Mouse (Mus musculus): ENCODE measurements around the gene Rnase1. TPM values are rescaled to one million over a fixed set of nuclear protein-coding genes. Genes with fewer than 3 reads are reported as not detected.

Rnase1 gene
- total and polyA plus RNA-seq, 3 experiments, result 0.07 TPM; not detected in 2

Other genes starting within 250 kb of the Rnase1 start
- gene Klhl33, start 249.3 kb downstream of the Rnase1 start, total RNA-seq (2012; rRNA removed), result not detected in 2 replicates
- under 1 TPM in 1 of 2 experiments, not detected in 1; 0.01 TPM for gene Klhl33, start 249.3 kb downstream of the Rnase1 start, polyA plus RNA-seq (2012; ENCODE audit: insufficient read depth in 1 of 2, insufficient read length in 2 of 2, low read depth in 1 of 2, low replicate concordance in 2 of 2, missing spikeins in 1 of 2)
- gene Osgep, start 221.9 kb downstream of the Rnase1 start, total RNA-seq (2012; rRNA removed), result 28.0 and 29.6 TPM in 2 replicates
- 10 to 100 TPM in 1 of 2 experiments, not detected in 1; 45.1 TPM for gene Osgep, start 221.9 kb downstream of the Rnase1 start, polyA plus RNA-seq (2012; ENCODE audit: insufficient read depth in 1 of 2, insufficient read length in 2 of 2, low read depth in 1 of 2, low replicate concordance in 2 of 2, missing spikeins in 1 of 2)
- 123 and 129 TPM in 2 replicates for gene Apex1, start 221.8 kb downstream of the Rnase1 start, total RNA-seq (2012; rRNA removed)
- gene Apex1, start 221.8 kb downstream of the Rnase1 start, polyA plus RNA-seq (2012; ENCODE audit: insufficient read depth in 1 of 2, insufficient read length in 2 of 2, low read depth in 1 of 2, low replicate concordance in 2 of 2, missing spikeins in 1 of 2), result 100 to 1,000 TPM in 1 of 2 experiments, not detected in 1; 155 TPM
- 10.5 and 12.2 TPM in 2 replicates for gene Pip4p1, start 215.9 kb downstream of the Rnase1 start, total RNA-seq (2012; rRNA removed)
- 10 to 100 TPM in 1 of 2 experiments, not detected in 1; 21.6 TPM for gene Pip4p1, start 215.9 kb downstream of the Rnase1 start, polyA plus RNA-seq (2012; ENCODE audit: insufficient read depth in 1 of 2, insufficient read length in 2 of 2, low read depth in 1 of 2, low replicate concordance in 2 of 2, missing spikeins in 1 of 2)
- gene Pnp, start 215.7 kb downstream of the Rnase1 start, total RNA-seq (2012; rRNA removed), result 46.7 and 49.7 TPM in 2 replicates
- 100 to 1,000 TPM in 1 of 2 experiments, 10 to 100 TPM in 1; 36.2 to 302 TPM for gene Pnp, start 215.7 kb downstream of the Rnase1 start, polyA plus RNA-seq (2012; ENCODE audit: insufficient read depth in 1 of 2, insufficient read length in 2 of 2, low read depth in 1 of 2, low replicate concordance in 2 of 2, missing spikeins in 1 of 2)
- gene Gm49342, start 202.3 kb downstream of the Rnase1 start, total RNA-seq (2012; rRNA removed), result 11.7 and 14.5 TPM in 2 replicates
- 10 to 100 TPM in 1 of 2 experiments, not detected in 1; 45.2 TPM for gene Gm49342, start 202.3 kb downstream of the Rnase1 start, polyA plus RNA-seq (2012; ENCODE audit: insufficient read depth in 1 of 2, insufficient read length in 2 of 2, low read depth in 1 of 2, low replicate concordance in 2 of 2, missing spikeins in 1 of 2)
- gene Pnp2, start 190.8 kb downstream of the Rnase1 start, total RNA-seq (2012; rRNA removed), result 0.65 and 0.85 TPM in 2 replicates
- gene Pnp2, start 190.8 kb downstream of the Rnase1 start, polyA plus RNA-seq (2012; ENCODE audit: insufficient read depth in 1 of 2, insufficient read length in 2 of 2, low read depth in 1 of 2, low replicate concordance in 2 of 2, missing spikeins in 1 of 2), result 1 to 10 TPM in 1 of 2 experiments, not detected in 1; 1.7 TPM
- not detected in 2 replicates for gene Rnase10, start 139.0 kb downstream of the Rnase1 start, total RNA-seq (2012; rRNA removed)
- gene Rnase10, start 139.0 kb downstream of the Rnase1 start, polyA plus RNA-seq (2012; ENCODE audit: insufficient read depth in 1 of 2, insufficient read length in 2 of 2, low read depth in 1 of 2, low replicate concordance in 2 of 2, missing spikeins in 1 of 2), result not detected
- gene Rnase9, start 104.9 kb downstream of the Rnase1 start, total RNA-seq (2012; rRNA removed), result not detected in 2 replicates
- gene Rnase9, start 104.9 kb downstream of the Rnase1 start, polyA plus RNA-seq (2012; ENCODE audit: insufficient read depth in 1 of 2, insufficient read length in 2 of 2, low read depth in 1 of 2, low replicate concordance in 2 of 2, missing spikeins in 1 of 2), result not detected
- not detected in 2 replicates for gene Rnase11, start 96.6 kb downstream of the Rnase1 start, total RNA-seq (2012; rRNA removed)
- gene Rnase11, start 96.6 kb downstream of the Rnase1 start, polyA plus RNA-seq (2012; ENCODE audit: insufficient read depth in 1 of 2, insufficient read length in 2 of 2, low read depth in 1 of 2, low replicate concordance in 2 of 2, missing spikeins in 1 of 2), result not detected
- gene Rnase12, start 89.1 kb downstream of the Rnase1 start, total RNA-seq (2012; rRNA removed), result not detected in 2 replicates
- not detected for gene Rnase12, start 89.1 kb downstream of the Rnase1 start, polyA plus RNA-seq (2012; ENCODE audit: insufficient read depth in 1 of 2, insufficient read length in 2 of 2, low read depth in 1 of 2, low replicate concordance in 2 of 2, missing spikeins in 1 of 2)
- gene Olfr750, start 72.3 kb downstream of the Rnase1 start, total RNA-seq (2012; rRNA removed), result not detected in 2 replicates
- not detected for gene Olfr750, start 72.3 kb downstream of the Rnase1 start, polyA plus RNA-seq (2012; ENCODE audit: insufficient read depth in 1 of 2, insufficient read length in 2 of 2, low read depth in 1 of 2, low replicate concordance in 2 of 2, missing spikeins in 1 of 2)
- not detected in 2 replicates for gene Rnase4, start 55.7 kb downstream of the Rnase1 start, total RNA-seq (2012; rRNA removed)
- under 1 TPM in 1 of 2 experiments, not detected in 1; 0.18 TPM for gene Rnase4, start 55.7 kb downstream of the Rnase1 start, polyA plus RNA-seq (2012; ENCODE audit: insufficient read depth in 1 of 2, insufficient read length in 2 of 2, low read depth in 1 of 2, low replicate concordance in 2 of 2, missing spikeins in 1 of 2)
- not detected in 2 replicates for gene Ang, start 55.6 kb downstream of the Rnase1 start, total RNA-seq (2012; rRNA removed)
- not detected for gene Ang, start 55.6 kb downstream of the Rnase1 start, polyA plus RNA-seq (2012; ENCODE audit: insufficient read depth in 1 of 2, insufficient read length in 2 of 2, low read depth in 1 of 2, low replicate concordance in 2 of 2, missing spikeins in 1 of 2)
- gene Eddm3b, start 32.4 kb downstream of the Rnase1 start, total RNA-seq (2012; rRNA removed), result not detected in 2 replicates
- not detected for gene Eddm3b, start 32.4 kb downstream of the Rnase1 start, polyA plus RNA-seq (2012; ENCODE audit: insufficient read depth in 1 of 2, insufficient read length in 2 of 2, low read depth in 1 of 2, low replicate concordance in 2 of 2, missing spikeins in 1 of 2)
- gene Rnase6, start 22.9 kb downstream of the Rnase1 start, total RNA-seq (2012; rRNA removed), result 65.0 and 73.4 TPM in 2 replicates
- gene Rnase6, start 22.9 kb downstream of the Rnase1 start, polyA plus RNA-seq (2012; ENCODE audit: insufficient read depth in 1 of 2, insufficient read length in 2 of 2, low read depth in 1 of 2, low replicate concordance in 2 of 2, missing spikeins in 1 of 2), result 10 to 100 TPM in 1 of 2 experiments, not detected in 1; 49.2 TPM
- gene Rnase2b, start 15.5 kb upstream of the Rnase1 start, total RNA-seq (2012; rRNA removed), result not detected in 2 replicates
- not detected for gene Rnase2b, start 15.5 kb upstream of the Rnase1 start, polyA plus RNA-seq (2012; ENCODE audit: insufficient read depth in 1 of 2, insufficient read length in 2 of 2, low read depth in 1 of 2, low replicate concordance in 2 of 2, missing spikeins in 1 of 2)
- gene Ang2, start 52.4 kb upstream of the Rnase1 start, total RNA-seq (2012; rRNA removed), result not detected in 2 replicates
- not detected for gene Ang2, start 52.4 kb upstream of the Rnase1 start, polyA plus RNA-seq (2012; ENCODE audit: insufficient read depth in 1 of 2, insufficient read length in 2 of 2, low read depth in 1 of 2, low replicate concordance in 2 of 2, missing spikeins in 1 of 2)
- not detected in 2 replicates for gene Ear14, start 56.6 kb upstream of the Rnase1 start, total RNA-seq (2012; rRNA removed)
- not detected for gene Ear14, start 56.6 kb upstream of the Rnase1 start, polyA plus RNA-seq (2012; ENCODE audit: insufficient read depth in 1 of 2, insufficient read length in 2 of 2, low read depth in 1 of 2, low replicate concordance in 2 of 2, missing spikeins in 1 of 2)
- not detected in 2 replicates for gene Rnase2a, start 109.3 kb upstream of the Rnase1 start, total RNA-seq (2012; rRNA removed)
- not detected for gene Rnase2a, start 109.3 kb upstream of the Rnase1 start, polyA plus RNA-seq (2012; ENCODE audit: insufficient read depth in 1 of 2, insufficient read length in 2 of 2, low read depth in 1 of 2, low replicate concordance in 2 of 2, missing spikeins in 1 of 2)
- not detected in 2 replicates for gene Gm7247, start 215.0 kb upstream of the Rnase1 start, total RNA-seq (2012; rRNA removed)
- gene Gm7247, start 215.0 kb upstream of the Rnase1 start, polyA plus RNA-seq (2012; ENCODE audit: insufficient read depth in 1 of 2, insufficient read length in 2 of 2, low read depth in 1 of 2, low replicate concordance in 2 of 2, missing spikeins in 1 of 2), result not detected

All from MEL (cell line).